Mouse (Mus musculus) lung, adult 2 months (tissue): ENCODE measurements at regions not wholly inside any gene's neighbourhood (a gene's known extent, or its start where the extent isn't known, plus 50 kb on each side); places are given as distances from the start of the nearest gene placed in this dataset.

Experiments
- CTCF ChIP-seq: fragments of 200-500 bp; IDR thresholded peaks from 2 replicates; pipeline ENCODE4 v1.5.1; 2011; ENCODE audit warnings: mild to moderate bottlenecking, low read length, control low read depth; ENCODE audit not compliant: insufficient read depth
- POLR2A ChIP-seq: fragments of 200-500 bp; IDR thresholded peaks from 2 replicates; pipeline ENCODE4 v1.6.1; 2011; ENCODE audit warnings: low read depth, mild to moderate bottlenecking, control low read depth, low read length, borderline replicate concordance; ENCODE audit errors: extremely low read depth

DNA sequence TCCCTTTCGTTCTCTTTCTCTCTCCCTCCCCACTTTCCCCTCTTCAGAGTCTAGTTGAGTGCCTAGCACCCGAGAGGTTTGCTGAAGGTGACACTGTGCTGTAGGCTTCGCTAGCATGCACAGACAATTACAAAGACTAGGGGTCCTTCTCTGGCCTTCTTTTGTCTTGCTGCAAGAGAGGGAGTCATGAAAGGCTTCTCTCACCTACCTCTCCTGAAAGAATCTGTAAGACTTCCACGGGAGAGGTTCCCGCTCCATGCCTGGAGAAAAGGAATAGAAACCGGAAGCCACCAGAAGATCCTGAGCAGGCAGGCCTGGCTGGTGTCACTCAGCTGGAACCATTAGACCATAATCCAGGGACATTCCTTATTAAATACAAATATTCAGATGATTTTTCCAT, 56.0 kb upstream of the Nepro start:
- TF ChIP-seq CTCF (no peak), POLR2A (no peak)
